Mouse (Mus musculus) spleen, adult 2 months (tissue): ENCODE measurements around the gene Kmt2a.

ENCODE experiments used
- CTCF ChIP-seq: fragments of 200-500 bp; IDR thresholded peaks from 2 replicates; pipeline ENCODE4 v1.5.1; 2011; ENCODE audit warnings: mild to moderate bottlenecking, inconsistent platforms; ENCODE audit not compliant: insufficient read depth, insufficient read length, insufficient replicate concordance; ENCODE audit errors: extremely low read depth
- POLR2A ChIP-seq: fragments of 200-500 bp; IDR thresholded peaks from 2 replicates; pipeline ENCODE4 v1.6.1; 2011; ENCODE audit warnings: low read depth, low read length, inconsistent platforms

- no peak for TF ChIP-seq CTCF
- TF ChIP-seq POLR2A: no peak
These were observed 1.3 kb downstream of the Kmt2a start for GRCm38 (mm10) chr9:44879694-44880271.
